Mouse (Mus musculus) CD4-positive, CD25-positive, alpha-beta regulatory T cell, adult 9 weeks (primary cell): ENCODE results near the gene Cnot6l. TPM values are rescaled to one million over a fixed set of nuclear protein-coding genes. Genes with fewer than 3 reads are reported as not detected.

ENCODE experiments used
- polyA plus RNA-seq: library from polyadenylated mRNA; unstranded; fragments of 100-300 nt; shearing (Covaris generic); gene quantifications from one replicate; pipeline ENCODE4 v1.2.1, GENCODE M21; 2017

Gene Cnot6l
- 79.5 TPM for polyA plus RNA-seq

DNA sequence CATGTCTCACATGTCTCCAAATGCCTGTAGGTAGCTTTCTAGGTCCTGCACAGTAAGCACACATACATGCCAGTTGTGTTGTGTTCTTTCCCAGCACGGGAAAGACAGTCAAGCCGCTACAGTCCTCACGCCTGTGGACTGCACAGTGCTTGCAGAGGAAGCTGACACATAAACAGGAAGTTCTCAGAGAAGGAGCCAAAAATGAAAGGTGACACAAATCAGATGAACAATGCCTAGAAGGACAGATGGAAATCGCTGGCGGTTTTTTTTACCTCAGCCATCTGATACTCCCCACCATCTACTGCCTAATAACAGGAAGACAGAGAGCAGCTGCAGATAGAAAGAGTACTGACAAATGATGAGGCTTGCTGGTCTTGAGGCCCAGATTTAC is at the start of gene Cnot6l:
Gene Cnot6l (minus strand): TSS at position 151 of the 391 bp plus-strand sequence.

DNA sequence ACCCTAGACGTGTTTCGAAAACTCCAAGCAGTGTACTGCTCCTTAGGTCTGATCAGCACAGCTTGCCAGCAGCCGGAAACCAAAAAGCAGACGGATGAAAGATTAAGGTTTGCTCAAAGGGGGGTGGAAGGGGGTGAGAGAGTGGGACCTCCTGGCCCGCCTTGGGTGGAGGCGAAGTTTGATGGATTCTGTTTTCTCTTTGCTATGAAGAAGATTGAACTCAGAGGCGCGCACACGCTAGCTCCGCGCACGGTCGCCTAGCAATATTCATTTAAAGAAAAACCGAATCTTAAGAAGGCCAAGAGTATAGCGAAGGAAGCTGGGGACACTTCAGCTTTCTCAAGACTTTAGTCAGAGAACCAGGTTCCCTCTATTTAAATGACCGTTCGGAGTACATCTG is 45.5 kb upstream of the Cnot6l start, which contains the start of gene Mrpl1:
Gene Mrpl1 (plus strand): TSS at position 35 of the 400 bp plus-strand sequence.

Other genes with a start within 250 kb of the Cnot6l start
- gene Cxcl13, start 207.2 kb downstream of the Cnot6l start, polyA plus RNA-seq, result not detected
- gene Mrpl1, start 45.3 kb upstream of the Cnot6l start, polyA plus RNA-seq, result 22.7 TPM
- gene Fras1, start 209.8 kb upstream of the Cnot6l start, polyA plus RNA-seq, result not detected